Comparison of ENCODE assay signal across 9 mouse cellular contexts in the genomic region with DNA sequence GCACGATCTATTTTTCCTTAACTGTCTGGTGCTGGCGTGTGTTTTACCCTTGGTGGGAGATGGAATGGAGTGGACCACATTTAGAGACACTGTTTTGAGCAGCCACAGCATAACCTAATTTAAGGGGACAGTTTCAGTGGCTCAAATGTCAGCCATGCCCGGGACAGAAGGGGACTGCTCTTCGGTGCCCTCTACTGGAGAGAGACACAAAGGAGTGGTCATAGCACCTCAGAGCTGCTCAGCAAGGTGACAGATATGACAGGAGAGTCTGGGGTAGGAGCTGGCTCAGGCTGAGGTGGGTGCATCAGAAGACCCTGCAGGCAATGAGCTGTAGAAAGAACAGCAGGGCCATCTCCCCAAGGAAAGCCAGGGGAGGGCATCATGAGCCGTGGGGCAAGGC. TPM values are rescaled to one million over a fixed set of nuclear protein-coding genes. Genes with fewer than 3 reads are reported as not detected.
DNase-seq lines count a peak whose midpoint lies in the region; TF ChIP-seq lines count a peak whose summit lies in the region.
"Had no signal": no experiment of that assay in that cellular context is flagged by ENCODE, and none has a peak within 500 bp of the region (broad histone marks: within the 10 kb centered on the region; RNA-seq: fewer than 3 reads in every experiment).

No protein-coding gene starts in this region.

- WGBS in liver, adult 2 months: 68% methylated on average over 5 of the region's 5 CpGs

- TF ChIP-seq EP300 in ES-Bruce4 (IDR thresholded peaks at IDR 0.05; ENCODE audit: insufficient read depth, low read depth, low read length): no peak

- no peak overlapping the region for H3K9ac ChIP-seq in ES-Bruce4 (ENCODE audit: low read depth, poor library complexity, severe bottlenecking)
- no peak overlapping the region for H3K9ac ChIP-seq in liver, adult 2 months (ENCODE audit: low read depth, low read length)
- H3K9ac ChIP-seq: embryonic facial prominence, embryonic 15.5 days; limb, embryonic 15.5 days had no signal

- no peaks in the 10 kb centered on the region for H3K27me3 ChIP-seq in ES-Bruce4 (ENCODE audit: control insufficient read depth, insufficient read depth, low read length, poor library complexity, severe bottlenecking)
- no peaks in the 10 kb centered on the region for H3K27me3 ChIP-seq in liver, adult 2 months (ENCODE audit: control insufficient read depth, insufficient read depth, low read length)
- H3K27me3 ChIP-seq: embryonic facial prominence, embryonic 15.5 days; limb, embryonic 15.5 days had no signal

- H3K27ac ChIP-seq in ES-Bruce4 (ENCODE audit: insufficient read depth, low read length): no peak overlapping the region
- H3K27ac ChIP-seq in liver, adult 2 months (replicated peaks; ENCODE audit: insufficient read depth, low read depth, low read length): no peak overlapping the region
- H3K27ac ChIP-seq: embryonic facial prominence, embryonic 15.5 days; limb, embryonic 15.5 days had no signal

- TF ChIP-seq CTCF in ES-Bruce4 (IDR thresholded peaks at IDR 0.05; ENCODE audit: low read depth, low read length): peak; percentile 79
- peak; percentile 78 for TF ChIP-seq CTCF in liver, adult 2 months (IDR thresholded peaks at IDR 0.05; ENCODE audit: low read depth, low read length)

- peaks cover 11% of the 10 kb centered on the region for H3K36me3 ChIP-seq in ES-Bruce4 (ENCODE audit: control insufficient read depth, insufficient read depth, low read length, poor library complexity, severe bottlenecking)
- no peaks in the 10 kb centered on the region for H3K36me3 ChIP-seq in liver, adult 2 months (ENCODE audit: control insufficient read depth, insufficient read depth, low read length)

- no peaks in the 10 kb centered on the region for H3K79me2 ChIP-seq in liver, adult 2 months (ENCODE audit: control insufficient read depth, insufficient read depth, low read length)

- peak; percentile 29 for DNase-seq in kidney, adult 18-20 months
- no peak for DNase-seq in kidney, adult 11 months
- DNase-seq in adrenal gland, postnatal 25 days: peak; percentile 26
- DNase-seq in liver, adult 2 months (ENCODE audit: extremely low read depth, low read depth, low spot score): peak; percentile 21
- peak; percentile 57 for DNase-seq in thymus, postnatal 14 days
- no peak for DNase-seq in urinary bladder, postnatal 10 days (ENCODE audit: low spot score)

- no peaks in the 10 kb centered on the region for H3K9me3 ChIP-seq in ES-Bruce4 (replicated peaks; ENCODE audit: control insufficient read depth, insufficient read depth, low read length, poor library complexity, severe bottlenecking)
- H3K9me3 ChIP-seq: embryonic facial prominence, embryonic 15.5 days; limb, embryonic 15.5 days had no signal

- no peaks in the 10 kb centered on the region for H3K4me1 ChIP-seq in ES-Bruce4 (ENCODE audit: control insufficient read depth, insufficient read depth, low read length)
- no peaks in the 10 kb centered on the region for H3K4me1 ChIP-seq in liver, adult 2 months (ENCODE audit: control insufficient read depth, insufficient read depth, low read length)
- H3K4me1 ChIP-seq: embryonic facial prominence, embryonic 15.5 days; limb, embryonic 15.5 days had no signal

- no peak overlapping the region for H3K4me3 ChIP-seq in ES-Bruce4 (ENCODE audit: low read depth, low read length)
- no peak overlapping the region for H3K4me3 ChIP-seq in liver, adult 2 months (ENCODE audit: insufficient read depth, low read depth, low read length)
- H3K4me3 ChIP-seq: embryonic facial prominence, embryonic 15.5 days; limb, embryonic 15.5 days had no signal

- no peak for TF ChIP-seq POLR2A in ES-Bruce4 (IDR thresholded peaks at IDR 0.05; ENCODE audit: insufficient read depth, low read length)
- no peak for TF ChIP-seq POLR2A in liver, adult 2 months (IDR thresholded peaks at IDR 0.05; ENCODE audit: extremely low read depth, insufficient read depth, low read length)

RNA-seq across cellular contexts. Expression of gene Rbm19, which starts 15.3 kb away (rescaled TPM):
- 30.0 and 32.6 TPM in 2 replicates for polyA plus RNA-seq in ES-Bruce4 (2011; ENCODE audit: insufficient read depth, insufficient read length, low read depth, missing spikeins)
- 19.1 and 25.0 TPM in 2 replicates for total RNA-seq in adrenal gland, postnatal 25 days (2021)
- total RNA-seq in liver, adult 2 months (2014; rRNA removed): 4.9 and 5.6 TPM in 2 replicates
- 8.2 and 9.2 TPM in 2 replicates for polyA plus RNA-seq in liver, adult 2 months (2012; rRNA removed)

Comparison
In these comparisons a context has a peak if more than half of its experiments do, and no peak if none do; other contexts are left out.
1. DNase-seq: peak in kidney, adult 18-20 months (single experiment), adrenal gland, postnatal 25 days (single experiment), liver, adult 2 months (single experiment) and thymus, postnatal 14 days (single experiment); none in kidney, adult 11 months (single experiment) and urinary bladder, postnatal 10 days (single experiment).